Mouse (Mus musculus): Measurements from ENCODE around the gene Grcc10. TPM values are rescaled to one million over a fixed set of nuclear protein-coding genes. Genes with fewer than 3 reads are reported as not detected.

Grcc10 gene
- total and polyA plus RNA-seq, 2 experiments, result 140 to 203 TPM

GRCm38 (mm10) chr6:124693243-124693981 is 47.8 kb downstream of the Grcc10 start:
- 50% methylated on average over 15 of the region's 15 CpGs for WGBS
- peaks cover 8% of the 10 kb centered on the region; the same call in 1 of the 2 replicates for H3K36me3 ChIP-seq (ENCODE audit: control insufficient read depth, insufficient read depth, low read length)
- DNase-seq (ENCODE audit: extremely low read depth, low read depth, low spot score), result peak; percentile 67
- peak overlapping the region; percentile 81 for H3K27ac ChIP-seq (replicated peaks; ENCODE audit: insufficient read depth, low read depth, low read length)
- peak overlapping the region; percentile 14; the same call in 1 of the 2 replicates for H3K9ac ChIP-seq (ENCODE audit: low read depth, low read length)
- no peak overlapping the region for H3K4me3 ChIP-seq (ENCODE audit: insufficient read depth, low read depth, low read length)
- peaks cover 12% of the 10 kb centered on the region; the same call in 1 of the 2 replicates for H3K79me2 ChIP-seq (ENCODE audit: control insufficient read depth, insufficient read depth, low read length)
- H3K27me3 ChIP-seq (ENCODE audit: control insufficient read depth, insufficient read depth, low read length), result no peaks in the 10 kb centered on the region
- peaks cover 50% of the 10 kb centered on the region for H3K4me1 ChIP-seq (ENCODE audit: control insufficient read depth, insufficient read depth, low read length)
- TF ChIP-seq POLR2A (IDR thresholded peaks at IDR 0.05; ENCODE audit: extremely low read depth, insufficient read depth, low read length) (no peak), CTCF (IDR thresholded peaks at IDR 0.05; ENCODE audit: low read depth, low read length) (no peak)

- no peak overlapping the region for H3K4me3 ChIP-seq (ENCODE audit: insufficient read depth, low read depth, low read length)
- peaks cover 25% of the 10 kb centered on the region; the same call in 1 of the 2 replicates for H3K79me2 ChIP-seq (ENCODE audit: control insufficient read depth, insufficient read depth, low read length)
- no peak for TF ChIP-seq POLR2A (IDR thresholded peaks at IDR 0.05; ENCODE audit: extremely low read depth, insufficient read depth, low read length)
- TF ChIP-seq CTCF (IDR thresholded peaks at IDR 0.05; ENCODE audit: low read depth, low read length), result no peak
- H3K36me3 ChIP-seq (ENCODE audit: control insufficient read depth, insufficient read depth, low read length), result peaks cover 5% of the 10 kb centered on the region
- peak overlapping the region; percentile 87 for H3K27ac ChIP-seq (replicated peaks; ENCODE audit: insufficient read depth, low read depth, low read length)
- peak; percentile 86 for DNase-seq (ENCODE audit: extremely low read depth, low read depth, low spot score)
- H3K9ac ChIP-seq (ENCODE audit: low read depth, low read length), result no peak overlapping the region; the same call in 1 of the 2 replicates
- no peaks in the 10 kb centered on the region for H3K27me3 ChIP-seq (ENCODE audit: control insufficient read depth, insufficient read depth, low read length)
- H3K4me1 ChIP-seq (ENCODE audit: control insufficient read depth, insufficient read depth, low read length), result peaks cover 52% of the 10 kb centered on the region
- 23% methylated on average over 3 of the region's 3 CpGs for WGBS
Measured at GRCm38 (mm10) chr6:124690517-124690916, 50.7 kb downstream of the Grcc10 start.

Other genes starting within 250 kb of the Grcc10 start
- gene C1rl, start 248.3 kb downstream of the Grcc10 start, total RNA-seq (2014; rRNA removed), result 53.6 and 59.5 TPM in 2 replicates
- 67.3 and 73.0 TPM in 2 replicates for gene C1rl, start 248.3 kb downstream of the Grcc10 start, polyA plus RNA-seq (2012; rRNA removed)
- 165 and 177 TPM in 2 replicates for gene C1ra, start 229.0 kb downstream of the Grcc10 start, total RNA-seq (2014; rRNA removed)
- 92.5 and 119 TPM in 2 replicates for gene C1ra, start 229.0 kb downstream of the Grcc10 start, polyA plus RNA-seq (2012; rRNA removed)
- gene C1s1, start 199.0 kb downstream of the Grcc10 start, total RNA-seq (2014; rRNA removed), result 384 and 554 TPM in 2 replicates
- 174 and 206 TPM in 2 replicates for gene C1s1, start 199.0 kb downstream of the Grcc10 start, polyA plus RNA-seq (2012; rRNA removed)
- under 0.01 TPM in 1 of 2 replicates, not detected in the other for gene C1rb, start 171.1 kb downstream of the Grcc10 start, total RNA-seq (2014; rRNA removed)
- gene C1rb, start 171.1 kb downstream of the Grcc10 start, polyA plus RNA-seq (2012; rRNA removed), result 0.12 TPM in 1 of 2 replicates, not detected in the other
- 0.09 TPM in 1 of 2 replicates, not detected in the other for gene C1s2, start 105.3 kb downstream of the Grcc10 start, total RNA-seq (2014; rRNA removed)
- gene C1s2, start 105.3 kb downstream of the Grcc10 start, polyA plus RNA-seq (2012; rRNA removed), result not detected in 2 replicates
- gene Lpcat3, start 78.3 kb downstream of the Grcc10 start, total RNA-seq (2014; rRNA removed), result 72.4 and 99.9 TPM in 2 replicates
- gene Lpcat3, start 78.3 kb downstream of the Grcc10 start, polyA plus RNA-seq (2012; rRNA removed), result 172 and 188 TPM in 2 replicates
- gene Emg1, start 29.2 kb downstream of the Grcc10 start, total RNA-seq (2014; rRNA removed), result 97.4 and 99.6 TPM in 2 replicates
- 46.0 and 56.3 TPM in 2 replicates for gene Emg1, start 29.2 kb downstream of the Grcc10 start, polyA plus RNA-seq (2012; rRNA removed)
- gene Phb2, start 29.0 kb downstream of the Grcc10 start, total RNA-seq (2014; rRNA removed), result 140 and 151 TPM in 2 replicates
- 209 and 210 TPM in 2 replicates for gene Phb2, start 29.0 kb downstream of the Grcc10 start, polyA plus RNA-seq (2012; rRNA removed)
- 16.7 and 19.7 TPM in 2 replicates for gene Ptpn6, start 2.7 kb downstream of the Grcc10 start, total RNA-seq (2014; rRNA removed)
- 17.3 and 17.8 TPM in 2 replicates for gene Ptpn6, start 2.7 kb downstream of the Grcc10 start, polyA plus RNA-seq (2012; rRNA removed)
- not detected in 2 replicates for gene Gm45234, start 14.6 kb upstream of the Grcc10 start, total RNA-seq (2014; rRNA removed)
- gene Gm45234, start 14.6 kb upstream of the Grcc10 start, polyA plus RNA-seq (2012; rRNA removed), result not detected in 2 replicates
- 1.4 and 1.5 TPM in 2 replicates for gene Atn1, start 15.2 kb upstream of the Grcc10 start, total RNA-seq (2014; rRNA removed)
- 9.6 and 10.9 TPM in 2 replicates for gene Atn1, start 15.2 kb upstream of the Grcc10 start, polyA plus RNA-seq (2012; rRNA removed)
- gene Eno2, start 28.3 kb upstream of the Grcc10 start, total RNA-seq (2014; rRNA removed), result 0.09 and 0.67 TPM in 2 replicates
- 0.19 and 0.34 TPM in 2 replicates for gene Eno2, start 28.3 kb upstream of the Grcc10 start, polyA plus RNA-seq (2012; rRNA removed)
- gene Lrrc23, start 38.4 kb upstream of the Grcc10 start, total RNA-seq (2014; rRNA removed), result not detected in 2 replicates
- gene Lrrc23, start 38.4 kb upstream of the Grcc10 start, polyA plus RNA-seq (2012; rRNA removed), result not detected in 2 replicates
- 9.9 and 14.1 TPM in 2 replicates for gene Spsb2, start 67.3 kb upstream of the Grcc10 start, total RNA-seq (2014; rRNA removed)
- 20.1 and 21.6 TPM in 2 replicates for gene Spsb2, start 67.3 kb upstream of the Grcc10 start, polyA plus RNA-seq (2012; rRNA removed)
- gene Tpi1, start 72.9 kb upstream of the Grcc10 start, total RNA-seq (2014; rRNA removed), result 422 and 433 TPM in 2 replicates
- gene Tpi1, start 72.9 kb upstream of the Grcc10 start, polyA plus RNA-seq (2012; rRNA removed), result 491 and 524 TPM in 2 replicates
- gene Usp5, start 88.1 kb upstream of the Grcc10 start, total RNA-seq (2014; rRNA removed), result 50.5 and 55.9 TPM in 2 replicates
- 47.9 and 49.3 TPM in 2 replicates for gene Usp5, start 88.1 kb upstream of the Grcc10 start, polyA plus RNA-seq (2012; rRNA removed)
- 1.1 and 3.2 TPM in 2 replicates for gene Cdca3, start 88.2 kb upstream of the Grcc10 start, total RNA-seq (2014; rRNA removed)
- 2.1 and 2.6 TPM in 2 replicates for gene Cdca3, start 88.2 kb upstream of the Grcc10 start, polyA plus RNA-seq (2012; rRNA removed)
- not detected in 2 replicates for gene Gnb3, start 98.9 kb upstream of the Grcc10 start, total RNA-seq (2014; rRNA removed)
- gene Gnb3, start 98.9 kb upstream of the Grcc10 start, polyA plus RNA-seq (2012; rRNA removed), result not detected in 2 replicates
- gene P3h3, start 116.4 kb upstream of the Grcc10 start, total RNA-seq (2014; rRNA removed), result 2.1 and 2.5 TPM in 2 replicates
- gene P3h3, start 116.4 kb upstream of the Grcc10 start, polyA plus RNA-seq (2012; rRNA removed), result 2.5 and 3.0 TPM in 2 replicates
- gene Gpr162, start 122.6 kb upstream of the Grcc10 start, total RNA-seq (2014; rRNA removed), result 0.09 and 0.27 TPM in 2 replicates
- gene Gpr162, start 122.6 kb upstream of the Grcc10 start, polyA plus RNA-seq (2012; rRNA removed), result 0.42 and 0.44 TPM in 2 replicates
- 0.27 and 0.83 TPM in 2 replicates for gene Cd4, start 146.8 kb upstream of the Grcc10 start, total RNA-seq (2014; rRNA removed)
- gene Cd4, start 146.8 kb upstream of the Grcc10 start, polyA plus RNA-seq (2012; rRNA removed), result 0.19 and 0.46 TPM in 2 replicates
- gene Lag3, start 170.3 kb upstream of the Grcc10 start, total RNA-seq (2014; rRNA removed), result 0.09 and 0.13 TPM in 2 replicates
- gene Lag3, start 170.3 kb upstream of the Grcc10 start, polyA plus RNA-seq (2012; rRNA removed), result 0.39 and 0.67 TPM in 2 replicates
- 80.7 and 101 TPM in 2 replicates for gene Ptms, start 178.7 kb upstream of the Grcc10 start, total RNA-seq (2014; rRNA removed)
- 2,256 and 3,281 TPM in 2 replicates for gene Ptms, start 178.7 kb upstream of the Grcc10 start, polyA plus RNA-seq (2012; rRNA removed)
- 74.6 and 101 TPM in 2 replicates for gene Mlf2, start 190.0 kb upstream of the Grcc10 start, total RNA-seq (2014; rRNA removed)
- gene Mlf2, start 190.0 kb upstream of the Grcc10 start, polyA plus RNA-seq (2012; rRNA removed), result 265 and 285 TPM in 2 replicates
- gene Cops7a, start 224.2 kb upstream of the Grcc10 start, total RNA-seq (2014; rRNA removed), result 35.8 and 46.6 TPM in 2 replicates
- gene Cops7a, start 224.2 kb upstream of the Grcc10 start, polyA plus RNA-seq (2012; rRNA removed), result 165 and 170 TPM in 2 replicates